Mouse (Mus musculus): ENCODE results near the gene Kmt5b. TPM values are rescaled to one million over a fixed set of nuclear protein-coding genes. Genes with fewer than 3 reads are reported as not detected.

The Kmt5b gene
- polyA plus RNA-seq, 1 experiment from 2014 or later, result 12.5 TPM

DNA sequence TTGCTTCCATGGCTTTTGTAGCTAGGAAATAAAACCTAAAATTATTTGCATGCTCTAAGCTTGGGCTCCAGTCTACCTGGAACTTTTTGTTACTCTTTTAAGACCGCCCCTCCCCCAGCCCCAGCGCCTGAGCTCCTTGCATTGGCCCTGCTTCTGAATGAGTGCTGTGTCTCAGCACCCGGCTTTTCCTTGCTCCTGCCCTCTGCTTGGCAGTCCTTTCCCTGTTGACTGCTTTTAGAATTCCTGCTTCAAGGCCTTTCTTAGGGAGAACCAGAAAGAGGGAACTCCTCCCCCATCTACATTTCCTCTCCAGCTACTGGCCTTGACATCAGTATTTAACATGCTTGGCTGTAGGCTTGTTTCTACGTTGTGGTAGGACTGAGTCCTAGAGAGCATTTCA lies 88.4 kb downstream of the Kmt5b start:
- Histone ChIP-seq H3K9ac (no peak overlapping the region), H3K4me2 (0 out of 2 replicates have a peak overlapping the region, but pooled peaks have one; percentile 9), H3K27ac (no peak overlapping the region), H3K4me3 (no peak overlapping the region), H3K27me3 (replicated peaks) (no peaks in the 10 kb centered on the region), H3K4me1 (peaks cover 48% of the 10 kb centered on the region), H3K9me3 (replicated peaks) (no peaks in the 10 kb centered on the region), H3K36me3 (no peaks in the 10 kb centered on the region)
- 43% methylated on average over 4 of the region's 4 CpGs for WGBS (ENCODE audit: insufficient replicate concordance)
- no peak for ATAC-seq

DNA sequence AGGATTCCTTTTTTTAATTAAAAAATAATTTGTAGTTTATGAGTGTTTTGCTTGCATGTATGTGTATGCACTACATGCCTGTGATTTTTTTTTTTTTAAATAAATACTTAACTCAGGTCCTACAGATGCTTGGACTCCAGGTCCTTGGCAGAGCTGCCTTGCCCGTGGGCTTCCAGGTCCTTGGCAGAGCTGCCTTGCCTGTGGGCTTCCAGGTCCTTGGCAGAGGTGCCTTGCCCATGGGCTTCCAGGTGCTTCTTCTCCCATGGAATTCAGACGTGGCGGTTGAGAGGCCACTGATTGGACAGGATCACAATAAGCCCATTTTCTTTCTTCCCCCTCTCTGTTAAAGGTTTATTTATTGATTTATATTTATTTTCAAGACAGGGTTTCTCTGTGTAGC lies 90.0 kb downstream of the Kmt5b start:
- no peaks in the 10 kb centered on the region for H3K36me3 ChIP-seq
- H3K9ac ChIP-seq, result no peak overlapping the region

DNA sequence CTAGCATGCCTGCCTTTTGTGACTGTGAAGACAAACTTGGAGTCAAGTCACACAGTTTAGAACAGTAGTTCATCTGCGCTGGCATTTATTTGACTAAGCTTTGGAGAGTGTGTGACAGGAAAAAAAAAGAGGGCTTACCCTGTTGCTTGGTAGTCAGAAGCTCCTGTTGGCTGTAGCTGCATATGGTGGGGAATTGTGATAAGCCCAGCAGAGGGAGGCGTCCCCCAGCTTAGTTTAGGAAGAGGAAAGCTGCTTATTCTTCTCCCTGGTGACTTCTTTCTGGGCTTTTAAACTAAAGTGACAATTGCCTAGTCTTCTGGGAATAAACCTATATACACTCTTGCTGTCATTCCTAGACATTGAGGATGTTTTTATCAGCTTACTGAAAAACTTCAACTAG lies 95.5 kb downstream of the Kmt5b start:
- Histone ChIP-seq H3K4me1 (peaks cover 20% of the 10 kb centered on the region), H3K9ac (no peak overlapping the region), H3K4me2 (no peak overlapping the region), H3K9me3 (replicated peaks) (peaks cover 2% of the 10 kb centered on the region; the same call in 1 of the 2 replicates), H3K27ac (no peak overlapping the region), H3K4me3 (no peak overlapping the region), H3K36me3 (peaks cover 26% of the 10 kb centered on the region), H3K27me3 (replicated peaks) (no peaks in the 10 kb centered on the region)
- no peak for ATAC-seq
- 55% methylated on average over 2 of the region's 2 CpGs for WGBS (ENCODE audit: insufficient replicate concordance)

More for the DNA sequence above, 90.0 kb downstream of the Kmt5b start:
- no peak for ATAC-seq
- H3K4me3 ChIP-seq, result no peak overlapping the region
- no peak overlapping the region for H3K27ac ChIP-seq
- no peaks in the 10 kb centered on the region for H3K9me3 ChIP-seq (replicated peaks)
- 65% methylated on average over 3 of the region's 3 CpGs for WGBS (ENCODE audit: insufficient replicate concordance)
- H3K4me2 ChIP-seq, result no peak overlapping the region
- H3K4me1 ChIP-seq, result peaks cover 46% of the 10 kb centered on the region
- H3K27me3 ChIP-seq (replicated peaks), result no peaks in the 10 kb centered on the region

DNA sequence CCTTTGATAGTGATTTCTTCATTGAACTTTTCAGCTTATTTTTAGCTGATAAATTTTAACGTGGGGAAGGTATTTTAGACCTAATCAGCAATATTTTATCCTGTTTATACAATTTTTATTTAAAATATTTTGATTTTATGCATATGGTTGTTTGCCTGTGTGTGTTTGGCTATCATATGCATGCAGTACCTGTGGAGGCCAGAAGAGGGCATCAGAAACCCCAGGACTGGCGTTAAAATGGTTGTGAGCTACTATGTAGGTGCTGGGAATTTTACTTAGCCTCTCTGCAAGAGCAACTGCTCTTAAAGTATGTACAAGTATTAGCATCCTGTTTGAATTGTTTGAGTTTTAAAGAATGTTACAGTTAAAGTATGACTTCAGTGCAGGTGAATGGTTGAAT lies 97.7 kb downstream of the Kmt5b start:
- Histone ChIP-seq H3K9ac (no peak overlapping the region), H3K4me2 (no peak overlapping the region), H3K27me3 (replicated peaks) (no peaks in the 10 kb centered on the region), H3K4me3 (no peak overlapping the region), H3K4me1 (peaks cover 20% of the 10 kb centered on the region), H3K9me3 (replicated peaks) (peaks cover 2% of the 10 kb centered on the region; the same call in 1 of the 2 replicates), H3K27ac (no peak overlapping the region), H3K36me3 (peaks cover 26% of the 10 kb centered on the region)
- no peak for ATAC-seq
- WGBS (ENCODE audit: insufficient replicate concordance), result 68% methylated on average over 2 of the region's 2 CpGs

Other genes starting within 250 kb of the Kmt5b start
- 35.8 and 37.3 TPM in 2 replicates for gene Ppp6r3, start 191.7 kb upstream of the Kmt5b start, polyA plus RNA-seq (2016; fragmentation: Nextera tagmentation; extraction: Ambion mirVana)
- 2.7 TPM in 2 replicates for gene Lrp5, start 80.9 kb upstream of the Kmt5b start, polyA plus RNA-seq (2016; fragmentation: Nextera tagmentation; extraction: Ambion mirVana)
- 16.4 and 16.5 TPM in 2 replicates for gene 1810055G02Rik, start 59.1 kb upstream of the Kmt5b start, polyA plus RNA-seq (2016; fragmentation: Nextera tagmentation; extraction: Ambion mirVana)
- gene Chka, start 84.4 kb downstream of the Kmt5b start, polyA plus RNA-seq (2016; fragmentation: Nextera tagmentation; extraction: Ambion mirVana), result 25.5 and 26.7 TPM in 2 replicates
- gene Tcirg1, start 139.7 kb downstream of the Kmt5b start, polyA plus RNA-seq (2016; fragmentation: Nextera tagmentation; extraction: Ambion mirVana), result 24.7 and 26.1 TPM in 2 replicates
- gene Ndufs8, start 145.4 kb downstream of the Kmt5b start, polyA plus RNA-seq (2016; fragmentation: Nextera tagmentation; extraction: Ambion mirVana), result 197 and 218 TPM in 2 replicates
- 1.8 and 1.9 TPM in 2 replicates for gene Aldh3b1, start 162.4 kb downstream of the Kmt5b start, polyA plus RNA-seq (2016; fragmentation: Nextera tagmentation; extraction: Ambion mirVana)
- gene Unc93b1, start 167.8 kb downstream of the Kmt5b start, polyA plus RNA-seq (2016; fragmentation: Nextera tagmentation; extraction: Ambion mirVana), result 14.3 and 15.3 TPM in 2 replicates
- gene Aldh3b3, start 191.2 kb downstream of the Kmt5b start, polyA plus RNA-seq (2016; fragmentation: Nextera tagmentation; extraction: Ambion mirVana), result 0.04 TPM in 1 of 2 replicates, not detected in the other
- gene Aldh3b2, start 204.9 kb downstream of the Kmt5b start, polyA plus RNA-seq (2016; fragmentation: Nextera tagmentation; extraction: Ambion mirVana), result 0.14 and 0.22 TPM in 2 replicates
- gene Acy3, start 219.1 kb downstream of the Kmt5b start, polyA plus RNA-seq (2016; fragmentation: Nextera tagmentation; extraction: Ambion mirVana), result 9.1 and 10.0 TPM in 2 replicates
- gene Tbx10, start 225.3 kb downstream of the Kmt5b start, polyA plus RNA-seq (2016; fragmentation: Nextera tagmentation; extraction: Ambion mirVana), result 1.2 and 1.3 TPM in 2 replicates
- 18.6 and 21.0 TPM in 2 replicates for gene Nudt8, start 233.2 kb downstream of the Kmt5b start, polyA plus RNA-seq (2016; fragmentation: Nextera tagmentation; extraction: Ambion mirVana)
- gene Gm49405, start 233.2 kb downstream of the Kmt5b start, polyA plus RNA-seq (2016; fragmentation: Nextera tagmentation; extraction: Ambion mirVana), result 0.85 and 1.1 TPM in 2 replicates
- gene Doc2g, start 235.9 kb downstream of the Kmt5b start, polyA plus RNA-seq (2016; fragmentation: Nextera tagmentation; extraction: Ambion mirVana), result 1.3 and 1.5 TPM in 2 replicates
- gene Ndufv1, start 245.4 kb downstream of the Kmt5b start, polyA plus RNA-seq (2016; fragmentation: Nextera tagmentation; extraction: Ambion mirVana), result 186 and 187 TPM in 2 replicates

Data from liver, embryonic 12.5 days (tissue).